Mouse (Mus musculus): ENCODE measurements around the gene Gm9639.
A peak's percentile ranks its signal among the peaks of the same experiment; 100 is the strongest.
"Not testable (repeated sequence)": the region's sequence is repeated elsewhere in the genome, so short reads cannot be mapped to it uniquely, and the experiment has no call there.

Gene Gm9639

DNA sequence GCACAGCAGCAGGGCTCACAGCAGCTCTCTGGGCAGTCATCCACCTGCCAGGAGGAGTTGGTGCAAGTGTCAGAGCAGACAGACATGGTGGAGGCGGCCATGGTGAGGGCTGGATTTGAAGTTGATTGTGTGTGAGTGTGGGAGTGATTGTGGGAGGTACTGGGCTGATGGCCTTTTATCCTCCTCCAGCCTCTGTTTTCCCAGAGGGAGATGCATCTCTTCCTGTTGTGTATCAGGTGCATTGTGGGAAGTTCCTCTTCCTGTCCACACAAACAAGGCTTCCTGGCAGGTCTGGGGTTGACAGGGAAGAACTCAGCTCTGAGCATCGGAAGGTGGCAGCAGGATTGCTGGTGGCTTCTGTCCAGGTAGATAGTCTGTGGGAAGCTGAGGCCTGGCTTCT lies at the start of gene Gm9639:
Gm9639 (minus strand) TSS at position 101 of the 400 bp plus-strand sequence.
- DNase-seq (ENCODE audit: low read depth, low spot score), result no peak

- DNase-seq (ENCODE audit: low read depth, low spot score), result no peak
These were observed 44.1 kb upstream of the Gm9639 start for GRCm38 (mm10) chr10:77839006-77839405.

- DNase-seq (ENCODE audit: low read depth, low spot score), result no peak
These were observed 40.8 kb upstream of the Gm9639 start, which contains the start of gene Krtap10-10 for GRCm38 (mm10) chr10:77835647-77836046. Gene Krtap10-10 (plus strand): TSS chr10:77835947.

GRCm38 (mm10) chr10:77826951-77827350 lies 32.1 kb upstream of the Gm9639 start, which contains the start of gene Krtap10-4:
Gene Krtap10-4 (minus strand): TSS chr10:77827095.
- DNase-seq (ENCODE audit: low read depth, low spot score), result no peak

DNA sequence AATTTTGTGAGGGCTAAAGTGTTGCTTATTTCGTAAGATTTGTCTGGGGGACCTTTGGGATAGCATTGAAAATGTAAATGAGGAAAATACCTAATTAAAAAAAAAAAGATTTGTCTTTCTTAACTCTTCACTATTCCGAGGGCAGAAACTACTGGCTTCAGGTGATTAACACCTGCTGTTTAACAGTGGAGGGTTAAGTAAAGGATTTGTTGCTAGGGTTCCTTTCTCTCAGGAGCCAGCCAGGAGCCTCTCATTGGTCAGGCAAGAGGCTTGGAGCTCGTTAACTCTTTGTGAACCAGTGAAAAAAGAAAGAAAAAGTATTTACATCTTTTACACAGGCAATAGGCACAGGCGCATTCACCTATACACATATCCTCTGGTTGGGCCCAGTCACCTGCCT lies 24.3 kb upstream of the Gm9639 start:
- no peak for DNase-seq (ENCODE audit: low read depth, low spot score)

GRCm38 (mm10) chr10:77818523-77818922 lies 23.6 kb upstream of the Gm9639 start:
- DNase-seq (ENCODE audit: low read depth, low spot score), result no peak

GRCm38 (mm10) chr10:77815514-77815913 lies 20.6 kb upstream of the Gm9639 start:
- peak; percentile 2 for DNase-seq (ENCODE audit: low read depth, low spot score)

DNA sequence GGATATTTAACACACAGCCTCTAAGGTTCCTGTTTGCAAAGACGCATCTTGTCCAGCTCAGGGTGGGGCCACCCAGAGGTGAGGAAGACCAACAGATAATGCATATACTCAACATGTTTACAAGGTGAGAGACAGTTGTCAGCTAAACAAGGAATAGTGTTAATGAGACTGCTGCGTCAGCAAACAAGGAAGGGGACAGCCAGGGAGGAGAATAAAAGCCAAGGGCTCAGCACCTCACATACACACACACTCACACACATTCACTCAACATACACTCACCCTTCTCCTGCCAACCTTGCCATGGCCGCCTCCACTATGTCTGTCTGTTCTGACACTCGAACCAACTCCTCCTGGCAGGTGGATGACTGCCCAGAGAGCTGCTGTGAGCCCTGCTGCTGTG lies 19.5 kb upstream of the Gm9639 start, which contains the start of gene Gm2696:
Gm2696 (plus strand) TSS at position 301 of the 400 bp plus-strand sequence.
- DNase-seq (ENCODE audit: low read depth, low spot score), result no peak

GRCm38 (mm10) chr10:77811743-77812142 lies 16.9 kb upstream of the Gm9639 start, which contains the start of gene Gm9507:
Gene Gm9507 (minus strand): TSS chr10:77811843.
- DNase-seq (ENCODE audit: low read depth, low spot score), result no peak

DNA sequence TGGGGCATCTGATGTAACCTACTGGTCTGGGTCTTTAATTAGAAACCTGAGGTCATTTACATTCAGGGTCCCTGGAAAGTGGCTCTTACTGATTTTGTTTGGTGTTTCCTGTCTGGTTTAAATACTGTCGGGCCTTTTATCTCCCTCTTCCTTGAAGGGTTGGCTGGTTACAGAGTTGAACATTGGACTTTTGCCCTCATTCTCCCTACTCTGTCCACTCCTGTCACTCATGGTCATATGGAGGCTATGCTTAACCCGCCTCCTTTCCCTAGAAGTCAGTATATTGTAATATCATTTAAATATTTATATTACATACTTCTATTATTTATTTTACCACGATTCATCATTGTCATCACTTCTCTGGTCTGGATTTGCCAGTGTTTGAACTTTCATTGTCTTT lies 9.2 kb upstream of the Gm9639 start:
- DNase-seq (ENCODE audit: low read depth, low spot score), result no peak

- DNase-seq (ENCODE audit: low read depth, low spot score), result no peak
These were observed 4.1 kb upstream of the Gm9639 start, which contains the start of gene Gm19668 for GRCm38 (mm10) chr10:77798921-77799508. Gene Gm19668 (minus strand): TSS chr10:77799133.

- DNase-seq (ENCODE audit: low read depth, low spot score), result not testable (repeated sequence)
These were observed 3.5 kb upstream of the Gm9639 start for GRCm38 (mm10) chr10:77798164-77798920.

DNA sequence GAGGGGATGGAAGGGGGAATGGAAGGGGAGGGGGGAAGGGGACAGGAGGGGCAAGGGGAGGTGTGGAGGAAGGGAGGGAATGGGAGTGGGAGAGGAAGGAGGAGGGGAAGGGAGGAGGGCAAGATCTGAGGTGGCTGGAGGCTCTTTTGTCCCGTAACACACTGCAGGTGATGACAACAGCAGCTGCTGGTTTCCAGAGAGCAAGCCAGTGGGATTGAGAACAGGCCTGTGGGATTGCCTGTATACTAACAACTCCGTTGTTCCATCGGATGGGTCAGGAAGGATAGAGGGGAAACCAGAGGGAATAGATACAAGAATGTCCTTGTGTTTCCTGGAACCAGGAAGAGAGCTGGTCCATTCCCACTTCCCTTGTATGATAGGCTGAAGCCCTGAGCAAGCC lies 2.8 kb upstream of the Gm9639 start:
- DNase-seq (ENCODE audit: low read depth, low spot score), result no peak

GRCm38 (mm10) chr10:77788621-77789020 lies 6.3 kb downstream of the Gm9639 start:
- DNase-seq (ENCODE audit: low read depth, low spot score), result no peak

- not testable (repeated sequence) for DNase-seq (ENCODE audit: low read depth, low spot score)
These were observed 7.0 kb downstream of the Gm9639 start, which contains the start of gene Gm7137 for GRCm38 (mm10) chr10:77787876-77788275. Gene Gm7137 (minus strand): TSS chr10:77788200.

- DNase-seq (ENCODE audit: low read depth, low spot score), result not testable (repeated sequence)
These were observed 11.5 kb downstream of the Gm9639 start for GRCm38 (mm10) chr10:77783396-77783795.

DNA sequence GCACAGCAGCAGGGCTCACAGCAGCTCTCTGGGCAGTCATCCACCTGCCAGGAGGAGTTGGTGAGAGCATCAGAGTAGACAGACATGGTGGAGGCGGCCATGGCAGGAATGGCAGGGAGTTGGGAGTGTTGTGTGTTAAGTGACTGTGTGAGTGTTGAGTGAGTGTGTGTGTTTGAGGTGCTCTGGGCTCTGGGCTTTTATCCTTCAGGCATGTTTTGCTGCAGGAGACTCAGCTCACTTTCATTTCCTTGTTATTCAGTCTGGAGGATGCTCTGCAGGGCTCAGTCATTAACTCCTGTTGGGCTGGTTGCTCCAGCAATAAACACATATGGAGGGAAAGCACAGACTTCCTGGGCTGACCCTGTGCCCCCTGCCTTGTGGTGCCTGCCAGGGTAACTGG lies 12.4 kb downstream of the Gm9639 start, which contains the start of gene Gm3250:
Gm3250 (minus strand) TSS at position 101 of the 400 bp plus-strand sequence.
- DNase-seq (ENCODE audit: low read depth, low spot score), result not testable (repeated sequence)

GRCm38 (mm10) chr10:77776844-77777243 lies 18.0 kb downstream of the Gm9639 start, which contains the start of gene Gm7138:
Gene Gm7138 (minus strand): TSS chr10:77776944.
- DNase-seq (ENCODE audit: low read depth, low spot score), result not testable (repeated sequence)

GRCm38 (mm10) chr10:77772142-77772541 lies 22.7 kb downstream of the Gm9639 start:
- not testable (repeated sequence) for DNase-seq (ENCODE audit: low read depth, low spot score)

GRCm38 (mm10) chr10:77771225-77771624 lies 23.7 kb downstream of the Gm9639 start, which contains the start of gene Gm3238:
Gene Gm3238 (minus strand): TSS chr10:77771325.
- not testable (repeated sequence) for DNase-seq (ENCODE audit: low read depth, low spot score)

DNA sequence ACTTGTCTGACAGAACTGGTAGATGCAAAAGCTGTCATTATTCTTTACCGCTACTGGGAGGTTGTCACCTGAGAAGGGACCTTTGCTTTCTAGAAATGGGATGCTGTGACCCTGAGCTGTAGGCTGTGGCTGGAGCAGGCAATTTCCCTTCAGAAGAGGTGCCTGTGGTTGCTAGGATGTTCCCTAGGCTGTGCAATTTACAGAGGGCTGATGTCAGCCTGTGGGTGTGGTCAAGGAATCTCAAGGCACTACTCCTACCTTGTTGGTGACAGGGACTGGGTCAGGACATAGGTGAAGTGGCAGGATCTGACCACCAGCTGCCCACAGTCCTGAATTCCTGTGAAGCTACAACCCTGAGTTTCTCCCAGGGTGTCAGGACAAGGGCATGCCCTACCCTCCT lies 25.1 kb downstream of the Gm9639 start:
- no peak for DNase-seq (ENCODE audit: low read depth, low spot score)

GRCm38 (mm10) chr10:77759582-77759981 lies 35.3 kb downstream of the Gm9639 start, which contains the start of gene Gm3233:
Gene Gm3233 (minus strand): TSS chr10:77759682.
- not testable (repeated sequence) for DNase-seq (ENCODE audit: low read depth, low spot score)
